Mouse (Mus musculus): Measurements from ENCODE around the gene Gm10491.
"Not testable (repeated sequence)": the region's sequence is repeated elsewhere in the genome, so short reads cannot be mapped to it uniquely, and the experiment has no call there.

Gm10491 gene

GRCm38 (mm10) chrX:7907735-7908134, at the start of gene Gm10491:
Gene Gm10491 (minus strand): TSS chrX:7907835.
- no peak for DNase-seq

GRCm38 (mm10) chrX:7950091-7950490, 42.5 kb upstream of the Gm10491 start:
- DNase-seq, result no peak

- DNase-seq, result peak; percentile 93
Observed at GRCm38 (mm10) chrX:7947900-7948492, 40.4 kb upstream of the Gm10491 start.

GRCm38 (mm10) chrX:7947108-7947899, 39.7 kb upstream of the Gm10491 start, which contains the start of gene Hdac6:
Gene Hdac6 (minus strand): TSS chrX:7947889.
- peak; percentile 18 for DNase-seq

GRCm38 (mm10) chrX:7945618-7946017, 38.0 kb upstream of the Gm10491 start:
- peak; percentile 13 for DNase-seq

GRCm38 (mm10) chrX:7937667-7938066, 30.0 kb upstream of the Gm10491 start:
- no peak for DNase-seq

- no peak for DNase-seq
Observed at GRCm38 (mm10) chrX:7936874-7937273, 29.2 kb upstream of the Gm10491 start.

- DNase-seq, result no peak
Observed at GRCm38 (mm10) chrX:7928270-7928790, 20.7 kb upstream of the Gm10491 start, which contains the start of gene Eras. Gene Eras (minus strand): TSS chrX:7928607.

- DNase-seq, result no peak
Observed at GRCm38 (mm10) chrX:7927116-7927515, 19.5 kb upstream of the Gm10491 start.

- DNase-seq, result no peak
Observed at GRCm38 (mm10) chrX:7926266-7926665, 18.6 kb upstream of the Gm10491 start.

GRCm38 (mm10) chrX:7922032-7922431, 14.4 kb upstream of the Gm10491 start:
- no peak for DNase-seq

GRCm38 (mm10) chrX:7919601-7920383, 12.2 kb upstream of the Gm10491 start, which contains the start of gene Pcsk1n:
Gene Pcsk1n (plus strand): TSS chrX:7919822.
- DNase-seq, result no peak

GRCm38 (mm10) chrX:7917960-7918359, 10.3 kb upstream of the Gm10491 start:
- DNase-seq, result not testable (repeated sequence)

GRCm38 (mm10) chrX:7915669-7916068, 8.0 kb upstream of the Gm10491 start:
- peak; percentile 57 for DNase-seq

- peak; percentile 6 for DNase-seq
Observed at GRCm38 (mm10) chrX:7910473-7910872, 2.8 kb upstream of the Gm10491 start.

GRCm38 (mm10) chrX:7909242-7909641, 1.6 kb upstream of the Gm10491 start, which contains the start of gene Gm10490:
Gene Gm10490 (plus strand): TSS chrX:7909542.
- not testable (repeated sequence) for DNase-seq

- DNase-seq, result no peak
Observed at GRCm38 (mm10) chrX:7904441-7904840, 3.2 kb downstream of the Gm10491 start.

- peak; percentile 87 for DNase-seq
Observed at GRCm38 (mm10) chrX:7898880-7899874, 8.5 kb downstream of the Gm10491 start, which contains the start of the genes Pqbp1 and Timm17b. Gene Pqbp1 (minus strand): TSS chrX:7899269. Gene Timm17b (plus strand): TSS chrX:7899357.

- no peak for DNase-seq
Observed at GRCm38 (mm10) chrX:7898211-7898610, 9.4 kb downstream of the Gm10491 start.

GRCm38 (mm10) chrX:7883841-7884567, 23.6 kb downstream of the Gm10491 start, which contains the start of gene Slc35a2:
Gene Slc35a2 (plus strand): TSS chrX:7884028.
- DNase-seq, result peak; percentile 86

GRCm38 (mm10) chrX:7879819-7880218, 27.8 kb downstream of the Gm10491 start:
- peak; percentile 49 for DNase-seq

Measured in kidney, adult 18-20 months (tissue).